Mouse (Mus musculus): ENCODE results near the gene 2210408I21Rik.

GRCm38 (mm10) chr13:77134931-77135620, at the start of gene 2210408I21Rik, which contains the start of gene Slf1:
- TF ChIP-seq CTCF (IDR thresholded peaks at IDR 0.05; ENCODE audit: control insufficient read depth, insufficient read depth, insufficient read length) (no peak), USF1 (IDR thresholded peaks at IDR 0.05; ENCODE audit: low read depth) (no peak)
